Mouse (Mus musculus) E14TG2a.4 (cell line): ENCODE results near the gene Cdk11b.

Experiments
- CTCF ChIP-seq: conservative IDR thresholded peaks from 2 replicates; pipeline ENCODE4 v1.5.1; 2014; ENCODE audit warnings: low read length
- NANOG ChIP-seq: IDR thresholded peaks from 2 replicates; pipeline ENCODE4 v1.6.1; 2014; ENCODE audit warnings: borderline replicate concordance, low read length, mixed read lengths

GRCm38 (mm10) chr4:155669598-155670075 is 45.0 kb downstream of the Cdk11b start:
- no peak for TF ChIP-seq CTCF
- no peak for TF ChIP-seq NANOG
